Comparison of ENCODE assay signal across 24 mouse cellular contexts in genomic region chr12:25509666-25510065, GRCm38 (mm10).
"Had no signal": no experiment of that assay in that cellular context is flagged by ENCODE, and none has a peak within 500 bp of the region (broad histone marks: within the 10 kb centered on the region; RNA-seq: fewer than 3 reads in every experiment).

No protein-coding gene starts in this region.

- H3K9me3 ChIP-seq: heart, embryonic 15.5 days; limb, embryonic 15.5 days had no signal

- H3K27me3 ChIP-seq: heart, embryonic 13.5 days; heart, embryonic 15.5 days; hindbrain, embryonic 13.5 days; hindbrain, embryonic 15.5 days; kidney, embryonic 15.5 days; limb, embryonic 13.5 days; limb, embryonic 15.5 days; liver, embryonic 12.5 days had no signal

- DNase-seq: heart, adult 18-20 months; heart, postnatal 14 days; heart, postnatal 36 days; kidney, adult 11 months; kidney, adult 2 months; kidney, adult 9 months; kidney, postnatal 14 days; kidney, postnatal 36 days; layer of hippocampus, adult 9-11 months; layer of hippocampus, postnatal 36 days; left cerebral cortex, postnatal 4 days had no signal

- H3K4me3 ChIP-seq: heart, embryonic 10.5 days; heart, embryonic 13.5 days; heart, embryonic 15.5 days; hindbrain, embryonic 13.5 days; hindbrain, embryonic 15.5 days; kidney, embryonic 15.5 days; limb, embryonic 13.5 days; limb, embryonic 15.5 days; liver, embryonic 12.5 days had no signal

- H3K9ac ChIP-seq: heart, embryonic 13.5 days; heart, embryonic 15.5 days; hindbrain, embryonic 13.5 days; hindbrain, embryonic 15.5 days; kidney, embryonic 15.5 days; limb, embryonic 13.5 days; limb, embryonic 15.5 days; liver, embryonic 12.5 days; liver, embryonic 14.5 days had no signal

- H3K4me1 ChIP-seq: heart, embryonic 10.5 days; heart, embryonic 13.5 days; heart, embryonic 15.5 days; hindbrain, embryonic 13.5 days; hindbrain, embryonic 15.5 days; kidney, embryonic 15.5 days; limb, embryonic 13.5 days; limb, embryonic 15.5 days; liver, embryonic 12.5 days had no signal

- H3K4me2 ChIP-seq: heart, embryonic 13.5 days; heart, embryonic 15.5 days; hindbrain, embryonic 13.5 days; hindbrain, embryonic 15.5 days; kidney, embryonic 15.5 days; limb, embryonic 13.5 days; limb, embryonic 15.5 days; liver, embryonic 12.5 days had no signal

- H3K27ac ChIP-seq: heart, embryonic 10.5 days; heart, embryonic 13.5 days; heart, embryonic 15.5 days; hindbrain, embryonic 13.5 days; hindbrain, embryonic 15.5 days; hindbrain, postnatal 0 days; kidney, embryonic 15.5 days; kidney, postnatal 0 days; limb, embryonic 13.5 days; limb, embryonic 15.5 days; liver, embryonic 12.5 days; liver, embryonic 14.5 days had no signal

- ATAC-seq: hindbrain, postnatal 0 days; intestine, embryonic 16.5 days; liver, embryonic 12.5 days had no signal

- H3K36me3 ChIP-seq: heart, embryonic 10.5 days; heart, embryonic 15.5 days; hindbrain, embryonic 13.5 days; hindbrain, embryonic 15.5 days; kidney, embryonic 15.5 days; limb, embryonic 13.5 days; limb, embryonic 15.5 days; liver, embryonic 12.5 days had no signal
